Comparison of ENCODE assay signal across 20 mouse cellular contexts in the genomic region with DNA sequence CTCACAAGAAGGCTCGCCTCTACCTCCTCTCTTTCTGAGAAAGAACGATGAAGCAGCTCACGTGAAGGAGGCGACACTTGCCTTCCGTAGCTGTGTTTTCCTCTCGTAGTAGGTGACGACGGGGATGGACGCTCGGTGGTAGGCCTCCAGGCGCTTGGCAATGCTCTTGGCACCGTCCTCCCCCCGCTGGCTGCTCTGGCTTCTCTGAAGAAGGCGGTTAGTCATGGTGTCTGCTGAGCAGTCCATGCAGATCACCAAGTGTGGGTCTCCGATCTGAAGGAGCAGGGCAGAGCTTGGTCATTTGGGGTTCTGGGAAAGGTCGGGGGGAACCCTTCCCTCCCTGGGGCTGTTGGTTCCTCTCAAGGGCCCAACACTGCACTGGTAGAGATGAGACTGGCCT.
DNase-seq lines count a peak whose midpoint lies in the region.
"Had no signal": no experiment of that assay in that cellular context is flagged by ENCODE, and none has a peak within 500 bp of the region (broad histone marks: within the 10 kb centered on the region; RNA-seq: fewer than 3 reads in every experiment).

No protein-coding gene starts in this region.

- no peaks in the 10 kb centered on the region for H3K27me3 ChIP-seq in embryonic facial prominence, embryonic 10.5 days (replicated peaks; ENCODE audit: low read depth, poor library complexity, severe bottlenecking)
- H3K27me3 ChIP-seq: CH12.LX; embryonic facial prominence, embryonic 13.5 days; forebrain, embryonic 13.5 days; forebrain, embryonic 15.5 days; Patski had no signal

- no peaks in the 10 kb centered on the region for H3K36me3 ChIP-seq in embryonic facial prominence, embryonic 10.5 days (replicated peaks)
- H3K36me3 ChIP-seq: embryonic facial prominence, embryonic 13.5 days; forebrain, embryonic 15.5 days; G1E had no signal

- DNase-seq in cerebellum, postnatal 10 days, result peak; percentile 59 to 68
- DNase-seq in cerebellum, adult 11 months, result no peak
- peak; percentile 36 to 53 for DNase-seq in cerebellum, postnatal 25 days
- no peak for DNase-seq in cerebellum, adult 9-11 months
- DNase-seq in left cerebral cortex, postnatal 4 days, result peak; percentile 33
- DNase-seq in left cerebral cortex, adult 11 months (ENCODE audit: low spot score), result no peak
- DNase-seq in embryonic facial prominence, embryonic 10.5 days (ENCODE audit: low spot score), result no peak
- DNase-seq in spleen, postnatal 36 days (ENCODE audit: low spot score in 2 of 2), result no peak
- DNase-seq: adrenal gland, adult 8-10 months; adrenal gland, postnatal 14 days; adrenal gland, postnatal 36 days; B cell, adult 2 months; cerebellum, adult 9-10 months; forebrain, postnatal 0 days had no signal

- intact Hi-C loops in left cerebral cortex, postnatal 4 days (cut with DNase I), result no loop called here

- WGBS in embryonic facial prominence, embryonic 10.5 days, result 86% methylated on average over 16 of the region's 16 CpGs

- H3K4me3 ChIP-seq in embryonic facial prominence, embryonic 10.5 days, result no peak overlapping the region
- H3K4me3 ChIP-seq: embryonic facial prominence, embryonic 13.5 days; forebrain, embryonic 13.5 days; forebrain, embryonic 15.5 days had no signal

- 0 out of 2 replicates have a peak overlapping the region, but pooled peaks have one; percentile 19 for H3K27ac ChIP-seq in embryonic facial prominence, embryonic 10.5 days (replicated peaks)
- H3K27ac ChIP-seq: embryonic facial prominence, embryonic 13.5 days; forebrain, embryonic 13.5 days; forebrain, embryonic 15.5 days had no signal

- H3K4me1 ChIP-seq in embryonic facial prominence, embryonic 10.5 days, result peaks cover 27% of the 10 kb centered on the region

- H3K9me3 ChIP-seq in embryonic facial prominence, embryonic 10.5 days, result no peaks in the 10 kb centered on the region
- H3K9me3 ChIP-seq: embryonic facial prominence, embryonic 13.5 days; forebrain, embryonic 13.5 days; forebrain, embryonic 15.5 days; G1E had no signal

Comparison
In these comparisons a context has a peak if more than half of its experiments do, and no peak if none do; other contexts are left out.
1. DNase-seq: peak in cerebellum, postnatal 10 days (2 of 2), cerebellum, postnatal 25 days (2 of 2) and left cerebral cortex, postnatal 4 days (single experiment); none in cerebellum, adult 11 months (single experiment), cerebellum, adult 9-11 months (single experiment), left cerebral cortex, adult 11 months (single experiment), embryonic facial prominence, embryonic 10.5 days (single experiment) and spleen, postnatal 36 days (0 of 2).